Mouse (Mus musculus) frontal cortex, adult (tissue): ENCODE results near the gene Gars.

ENCODE experiments used
- ATAC-seq: cut with Nextera tagmentation; 2 replicates; pipeline ENCODE4 v1.9.2; 2017; ENCODE audit warnings: mild to moderate bottlenecking, moderate library complexity, mixed read lengths; ENCODE audit not compliant: low TSS enrichment

The Gars gene

DNA sequence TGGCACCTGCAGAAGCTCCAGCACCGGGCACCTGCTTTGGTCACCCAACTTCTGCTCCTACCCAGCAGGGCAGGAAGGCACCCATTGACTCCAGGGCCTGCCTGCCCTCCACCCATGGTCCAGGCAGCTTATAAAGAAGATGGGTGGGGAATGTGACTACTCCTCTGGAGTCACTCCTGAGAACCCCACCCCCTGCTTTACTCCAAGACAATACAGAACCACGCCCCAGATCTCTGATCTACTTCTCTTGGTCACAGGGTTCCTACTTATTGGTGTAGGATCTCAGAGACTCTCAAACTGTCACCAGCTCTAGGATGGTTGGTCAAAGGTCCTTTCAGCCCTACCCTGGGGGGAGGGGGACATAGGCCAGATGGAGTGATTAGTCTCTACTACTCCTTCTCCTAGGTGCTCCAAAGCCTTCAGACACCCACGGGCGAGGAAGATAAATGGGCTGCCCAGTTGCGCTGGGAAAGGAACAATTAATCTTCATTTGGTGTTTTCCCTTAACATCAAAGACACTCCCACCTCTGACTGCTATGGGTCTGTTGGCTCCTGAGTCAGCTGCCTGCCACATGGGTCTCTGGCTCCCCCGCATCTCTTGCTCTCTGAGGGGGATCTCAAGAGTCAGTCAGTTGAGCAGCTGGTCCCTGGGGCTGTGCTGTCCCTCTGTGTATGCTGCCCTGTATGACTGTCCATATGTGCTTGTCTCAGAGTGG, 55.8 kb downstream of the Gars start:
- no peak for ATAC-seq

DNA sequence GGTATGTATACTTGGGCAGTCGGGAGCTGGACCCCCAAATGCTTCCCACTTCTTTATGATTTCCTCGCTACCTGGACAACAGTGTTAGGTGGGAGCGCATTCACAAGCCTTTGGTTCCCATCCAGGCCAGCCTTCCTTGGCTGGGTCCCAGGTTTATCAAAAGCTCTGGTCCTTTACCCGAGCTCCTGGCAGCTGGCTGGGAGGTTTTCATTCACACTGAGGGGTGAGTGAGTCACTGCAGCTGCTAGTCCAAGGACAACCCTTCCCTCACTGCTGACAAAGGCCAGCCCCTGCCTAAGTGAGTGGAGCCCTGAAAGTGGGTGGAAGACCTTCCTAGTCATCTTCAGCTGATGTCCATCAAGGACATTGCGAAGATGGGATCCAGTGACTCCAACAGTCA, 60.2 kb downstream of the Gars start:
- peak; percentile 71 for ATAC-seq

DNA sequence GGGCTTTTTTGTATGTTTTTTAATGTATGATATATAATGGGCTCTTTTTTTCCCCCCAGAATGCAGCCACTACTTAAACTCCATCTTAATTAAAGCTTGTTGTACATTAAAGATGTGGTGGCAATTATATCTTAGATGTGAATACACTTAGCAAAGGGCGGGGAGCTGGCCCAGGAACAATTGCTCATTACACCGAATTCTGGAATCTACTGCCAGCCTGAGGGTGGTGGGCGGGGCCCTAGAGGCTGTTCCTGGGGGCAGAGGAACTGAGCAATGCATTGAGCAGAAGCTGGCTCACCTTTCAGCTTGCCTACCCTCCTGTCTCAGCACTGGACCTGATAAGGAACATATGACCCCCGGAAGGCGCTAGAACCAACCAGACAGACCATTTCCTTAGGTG, 60.8 kb downstream of the Gars start:
- ATAC-seq: peak; percentile 47; the same call in 1 of the 2 replicates

GRCm38 (mm10) chr6:55108358-55108757, 70.6 kb downstream of the Gars start:
- ATAC-seq: no peak

DNA sequence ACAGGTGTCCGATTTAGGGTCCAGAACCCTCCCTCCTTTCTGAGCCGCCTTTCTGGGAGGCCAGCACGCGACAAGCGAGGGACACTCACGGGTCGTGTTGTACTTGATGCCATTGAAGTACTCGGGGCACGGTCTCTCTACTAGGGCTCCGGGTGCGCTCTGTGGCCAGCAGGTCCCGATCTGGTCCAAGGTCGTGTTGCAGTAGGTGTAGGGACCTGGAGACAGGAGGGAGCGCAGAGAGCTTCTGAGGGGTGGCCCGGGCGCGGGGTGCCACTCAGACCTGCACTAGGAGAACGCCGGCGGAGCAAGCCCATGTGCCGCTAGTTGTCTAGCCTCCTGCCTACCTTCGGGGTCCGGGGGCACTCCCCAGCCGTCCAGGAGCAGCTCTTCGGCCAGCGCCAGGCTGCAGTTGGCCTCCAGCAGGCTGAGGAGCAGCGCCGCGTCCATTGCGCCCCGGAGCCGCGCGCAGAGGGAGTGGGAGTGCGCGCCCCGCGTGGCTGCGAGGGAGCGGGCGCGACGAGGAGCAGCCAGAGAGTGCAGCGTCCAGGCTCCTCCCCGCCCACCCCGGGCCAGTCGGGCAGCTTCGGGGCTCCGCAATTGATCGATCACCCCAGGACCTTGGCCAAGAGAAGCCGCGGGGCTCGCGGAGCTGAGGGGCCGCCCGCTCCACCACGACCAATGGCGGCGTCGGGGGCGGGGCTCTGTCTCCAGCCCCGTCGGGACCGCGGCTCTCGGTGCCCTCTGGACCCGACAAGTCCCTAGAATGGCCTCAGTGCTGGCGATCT, 79.7 kb downstream of the Gars start:
- peak; percentile 62; the same call in 1 of the 2 replicates for ATAC-seq

GRCm38 (mm10) chr6:55123056-55123455, 85.2 kb downstream of the Gars start:
- ATAC-seq: no peak

GRCm38 (mm10) chr6:55126576-55126975, 88.8 kb downstream of the Gars start:
- ATAC-seq: no peak

GRCm38 (mm10) chr6:55128391-55128790, 90.6 kb downstream of the Gars start:
- ATAC-seq: no peak
